Mouse (Mus musculus) bone marrow macrophage, adult 2 months (primary cell): ENCODE measurements around the gene 2310030G06Rik.

ENCODE experiments used
- CTCF ChIP-seq: IDR thresholded peaks from 2 replicates; pipeline ENCODE4 v1.5.1; 2012; ENCODE audit warnings: low read depth, mild to moderate bottlenecking, low read length, moderate library complexity
- POLR2A ChIP-seq: IDR thresholded peaks from 2 replicates; pipeline ENCODE4 v1.6.1; 2012; ENCODE audit warnings: mild to moderate bottlenecking, low read depth, low read length, borderline replicate concordance

- TF ChIP-seq CTCF, result no peak
- no peak for TF ChIP-seq POLR2A
Measured at GRCm38 (mm10) chr9:50746214-50746677, at the start of gene 2310030G06Rik.
